Mouse (Mus musculus) layer of hippocampus, postnatal 36 days (tissue): ENCODE measurements at regions not wholly inside any gene's neighbourhood (a gene's known extent, or its start where the extent isn't known, plus 50 kb on each side); places are given as distances from the start of the nearest gene placed in this dataset.

Experiments used
- DNase-seq, 2 experiments: peaks; one replicate each; pipeline ENCODE4 v3.0.0; 2022

- no peak for DNase-seq
Observed at GRCm38 (mm10) chr12:109662179-109662578, 62.0 kb upstream of the Rtl1 start.

GRCm38 (mm10) chr12:109674766-109675165 is 74.6 kb upstream of the Rtl1 start:
- DNase-seq, result no peak

- DNase-seq, result no peak
Observed at GRCm38 (mm10) chr12:109694046-109694445, 93.9 kb upstream of the Rtl1 start.

- peak; percentile 19 to 38 for DNase-seq
Observed at GRCm38 (mm10) chr12:109694801-109695430, 94.8 kb upstream of the Rtl1 start.

GRCm38 (mm10) chr12:109706820-109707219 is 106.7 kb upstream of the Rtl1 start:
- no peak for DNase-seq

GRCm38 (mm10) chr12:109709661-109710060 is 109.5 kb upstream of the Rtl1 start:
- DNase-seq, result no peak

GRCm38 (mm10) chr12:109711392-109711791 is 111.3 kb upstream of the Rtl1 start:
- DNase-seq, result no peak

GRCm38 (mm10) chr12:109711946-109712345 is 111.8 kb upstream of the Rtl1 start:
- DNase-seq, result no peak

- DNase-seq, result no peak
Observed at GRCm38 (mm10) chr12:109712386-109712785, 112.3 kb upstream of the Rtl1 start.

- DNase-seq, result no peak
Observed at GRCm38 (mm10) chr12:109713041-109713440, 112.9 kb upstream of the Rtl1 start.

GRCm38 (mm10) chr12:109714061-109714460 is 113.9 kb upstream of the Rtl1 start:
- DNase-seq, result no peak

GRCm38 (mm10) chr12:109716991-109717390 is 116.9 kb upstream of the Rtl1 start:
- no peak for DNase-seq

GRCm38 (mm10) chr12:109718036-109718435 is 117.9 kb upstream of the Rtl1 start:
- no peak for DNase-seq

GRCm38 (mm10) chr12:109738201-109738600 is 138.1 kb upstream of the Rtl1 start:
- peak in 1 of 2 experiments; percentile 1 for DNase-seq

- no peak for DNase-seq
Observed at GRCm38 (mm10) chr12:109738911-109739310, 138.8 kb upstream of the Rtl1 start.

GRCm38 (mm10) chr12:109742486-109742885 is 142.4 kb upstream of the Rtl1 start:
- no peak for DNase-seq

GRCm38 (mm10) chr12:109743036-109743650 is 143.0 kb upstream of the Rtl1 start:
- no peak for DNase-seq

- DNase-seq, result no peak
Observed at GRCm38 (mm10) chr12:109744186-109744585, 144.1 kb upstream of the Rtl1 start.

- DNase-seq, result no peak
Observed at GRCm38 (mm10) chr12:109745731-109746484, 145.8 kb upstream of the Rtl1 start.

- DNase-seq, result no peak
Observed at GRCm38 (mm10) chr12:109747201-109747600, 147.1 kb upstream of the Rtl1 start.

- DNase-seq, result no peak
Observed at GRCm38 (mm10) chr12:109747776-109748175, 147.6 kb upstream of the Rtl1 start.

- peak; percentile 77 to 81 for DNase-seq
Observed at GRCm38 (mm10) chr12:109748326-109749059, 148.4 kb upstream of the Rtl1 start.

GRCm38 (mm10) chr12:109749256-109749655 is 149.1 kb upstream of the Rtl1 start:
- DNase-seq, result no peak
